Mouse (Mus musculus) megakaryocyte, embryonic 14.5 days (primary cell): Measurements from ENCODE around the gene Sptlc2. TPM values are rescaled to one million over a fixed set of nuclear protein-coding genes. Genes with fewer than 3 reads are reported as not detected.
A peak's percentile ranks its signal among the peaks of the same experiment; 100 is the strongest.

Source experiments
- H3K27me3 ChIP-seq: replicated peaks from 2 replicates; pipeline ENCODE3; 2012; ENCODE audit warnings: inconsistent platforms
- H3K36me3 ChIP-seq: replicated peaks from 2 replicates; pipeline ENCODE3; 2012; ENCODE audit warnings: low read length, inconsistent platforms, mixed read lengths
- H3K4me1 ChIP-seq: 2 replicates; pipeline ENCODE4 v1.6.1; 2012; ENCODE audit warnings: inconsistent platforms
- H3K4me3 ChIP-seq: replicated peaks from 2 replicates; pipeline ENCODE3; 2012; ENCODE audit warnings: moderate library complexity, mild to moderate bottlenecking, inconsistent platforms
- H3K9me3 ChIP-seq: 2 replicates; pipeline ENCODE4 v1.6.1; 2012; ENCODE audit warnings: inconsistent platforms
- FLI1 ChIP-seq: IDR thresholded peaks from 2 replicates; pipeline ENCODE4 v1.6.1; 2012; ENCODE audit warnings: low read length, inconsistent platforms, mixed read lengths
- GATA1 ChIP-seq: IDR thresholded peaks from 3 replicates; pipeline ENCODE4 v1.6.1; 2012; ENCODE audit warnings: mixed read lengths, low read length, inconsistent platforms, borderline replicate concordance
- polyA plus RNA-seq: library from polyadenylated mRNA; stranded (reverse); fragments of >175 nt; gene quantifications from 2 replicates; pipeline ENCODE4 v1.2.3, GENCODE M21; 2012; ENCODE audit warnings: low replicate concordance; ENCODE audit not compliant: insufficient read depth

The Sptlc2 gene
- 5.6 and 44.0 TPM in 2 replicates for polyA plus RNA-seq

GRCm38 (mm10) chr12:87388122-87388774 is at the start of gene Sptlc2:
TSS of gene Sptlc2 (minus strand) at chr12:87388355.
- TF ChIP-seq FLI1 (peak; percentile 66; the same call in 1 of the 2 replicates), GATA1 (no peak)

GRCm38 (mm10) chr12:87428885-87429284 is 40.7 kb upstream of the Sptlc2 start:
- no peak for TF ChIP-seq FLI1
- no peak for TF ChIP-seq GATA1
- H3K36me3 ChIP-seq = peaks cover 97% of the 10 kb centered on the region
- no peak overlapping the region for H3K4me3 ChIP-seq
- H3K9me3 ChIP-seq = no peaks in the 10 kb centered on the region
- H3K27me3 ChIP-seq = no peaks in the 10 kb centered on the region
- peaks cover 17% of the 10 kb centered on the region for H3K4me1 ChIP-seq

More at GRCm38 (mm10) chr12:87388122-87388774, at the start of gene Sptlc2:
- peaks cover 5% of the 10 kb centered on the region for H3K27me3 ChIP-seq
- peak within 1 kb of the TSS; percentile 98 for H3K4me3 ChIP-seq
- H3K4me1 ChIP-seq = peaks cover 34% of the 10 kb centered on the region
- H3K9me3 ChIP-seq = no peaks in the 10 kb centered on the region
- peaks cover 4% of the 10 kb centered on the region for H3K36me3 ChIP-seq

- Histone ChIP-seq H3K4me3 (no peak overlapping the region), H3K36me3 (peaks cover 97% of the 10 kb centered on the region), H3K9me3 (no peaks in the 10 kb centered on the region), H3K27me3 (no peaks in the 10 kb centered on the region), H3K4me1 (peaks cover 23% of the 10 kb centered on the region)
- no peak for TF ChIP-seq GATA1
- TF ChIP-seq FLI1 = no peak
These were observed 40.1 kb upstream of the Sptlc2 start for GRCm38 (mm10) chr12:87428295-87428694.

- H3K4me1 ChIP-seq = peaks cover 34% of the 10 kb centered on the region
- H3K27me3 ChIP-seq = no peaks in the 10 kb centered on the region
- no peak overlapping the region for H3K4me3 ChIP-seq
- no peaks in the 10 kb centered on the region for H3K9me3 ChIP-seq
- peaks cover 90% of the 10 kb centered on the region for H3K36me3 ChIP-seq
- no peak for TF ChIP-seq FLI1
- TF ChIP-seq GATA1 = no peak
These were observed 38.3 kb upstream of the Sptlc2 start for GRCm38 (mm10) chr12:87426354-87427031.

GRCm38 (mm10) chr12:87424516-87424915 is 36.4 kb upstream of the Sptlc2 start:
- Histone ChIP-seq H3K36me3 (peaks cover 70% of the 10 kb centered on the region), H3K9me3 (no peaks in the 10 kb centered on the region), H3K27me3 (no peaks in the 10 kb centered on the region), H3K4me3 (no peak overlapping the region), H3K4me1 (peaks cover 40% of the 10 kb centered on the region)
- TF ChIP-seq GATA1 (no peak), FLI1 (no peak)

- TF ChIP-seq GATA1 (no peak), FLI1 (no peak)
- H3K9me3 ChIP-seq = no peaks in the 10 kb centered on the region
- peaks cover 44% of the 10 kb centered on the region for H3K4me1 ChIP-seq
- H3K36me3 ChIP-seq = peaks cover 62% of the 10 kb centered on the region
- no peak overlapping the region for H3K4me3 ChIP-seq
- no peaks in the 10 kb centered on the region for H3K27me3 ChIP-seq
These were observed 35.5 kb upstream of the Sptlc2 start for GRCm38 (mm10) chr12:87423700-87424099.

- Histone ChIP-seq H3K36me3 (peaks cover 48% of the 10 kb centered on the region), H3K4me3 (no peak overlapping the region), H3K4me1 (peaks cover 49% of the 10 kb centered on the region), H3K27me3 (no peaks in the 10 kb centered on the region), H3K9me3 (0 out of 2 replicates have a peak, but pooled peaks cover 6% of the 10 kb centered on the region)
- TF ChIP-seq GATA1 (no peak), FLI1 (no peak)
These were observed 33.8 kb upstream of the Sptlc2 start for GRCm38 (mm10) chr12:87421708-87422507.

GRCm38 (mm10) chr12:87419974-87420485 is 31.9 kb upstream of the Sptlc2 start:
- Histone ChIP-seq H3K27me3 (peaks cover 5% of the 10 kb centered on the region), H3K36me3 (peaks cover 32% of the 10 kb centered on the region), H3K4me1 (peaks cover 54% of the 10 kb centered on the region), H3K9me3 (0 out of 2 replicates have a peak, but pooled peaks cover 6% of the 10 kb centered on the region), H3K4me3 (no peak overlapping the region)
- no peak for TF ChIP-seq GATA1
- no peak for TF ChIP-seq FLI1

- TF ChIP-seq FLI1 = no peak
- no peak for TF ChIP-seq GATA1
- Histone ChIP-seq H3K4me1 (peaks cover 46% of the 10 kb centered on the region), H3K9me3 (0 out of 2 replicates have a peak, but pooled peaks cover 6% of the 10 kb centered on the region), H3K27me3 (peaks cover 9% of the 10 kb centered on the region), H3K36me3 (peaks cover 22% of the 10 kb centered on the region), H3K4me3 (no peak overlapping the region)
These were observed 30.8 kb upstream of the Sptlc2 start for GRCm38 (mm10) chr12:87418921-87419320.
